Mouse (Mus musculus) cerebellum, adult 2 months (tissue): ENCODE measurements around the gene Susd3.

Source experiments
- CTCF ChIP-seq: fragments of 200-500 bp; IDR thresholded peaks from 2 replicates; pipeline ENCODE4 v1.5.1; 2011; ENCODE audit warnings: low read depth, mild to moderate bottlenecking, control low read depth, low read length, moderate library complexity, borderline replicate concordance; ENCODE audit not compliant: insufficient read depth
- POLR2A ChIP-seq: fragments of 200-500 bp; IDR thresholded peaks from 2 replicates; pipeline ENCODE4 v1.6.1; 2011; ENCODE audit warnings: low read length, control low read depth, borderline replicate concordance; ENCODE audit not compliant: insufficient read depth

DNA sequence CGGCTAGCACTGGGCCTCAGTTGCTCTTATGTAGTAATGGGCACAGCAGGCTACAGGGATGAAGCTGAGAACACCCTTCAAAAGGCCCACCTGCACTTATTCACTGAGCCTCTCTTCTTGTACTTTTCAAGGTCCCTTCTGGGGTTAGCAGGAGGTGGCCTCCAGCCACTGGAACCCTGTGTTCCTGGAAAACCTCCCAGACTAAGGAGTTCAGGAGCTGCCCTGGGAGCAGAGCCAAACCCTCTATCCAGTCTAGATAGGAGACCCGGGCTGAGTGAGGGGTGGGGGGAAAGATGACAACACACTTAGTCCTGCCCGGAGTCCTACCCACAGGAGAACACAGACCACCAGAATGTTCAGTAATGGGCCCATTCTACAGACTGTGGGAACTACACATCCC is 2.5 kb downstream of the Susd3 start:
- TF ChIP-seq CTCF: no peak
- no peak for TF ChIP-seq POLR2A
